Mouse (Mus musculus): ENCODE measurements around the gene Amz2.

The Amz2 gene

DNA sequence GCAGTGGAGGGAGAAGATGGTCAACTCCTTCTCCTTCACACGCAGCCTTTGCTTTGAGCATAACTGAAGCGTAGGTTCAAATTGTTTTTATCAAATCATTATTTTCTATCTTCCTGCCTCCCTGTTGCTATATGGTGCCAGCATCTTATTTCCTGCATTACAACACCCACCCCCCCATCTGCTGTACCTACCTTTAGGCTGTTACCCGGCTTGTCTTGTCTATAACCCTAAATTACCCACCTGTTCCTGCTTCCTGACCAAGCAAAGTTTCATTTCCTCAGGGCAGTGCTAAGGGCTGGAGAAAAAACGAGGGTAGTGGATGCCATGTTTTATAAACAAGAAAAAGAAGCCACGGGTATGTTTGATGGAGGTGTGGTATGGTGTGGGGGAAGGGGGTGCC lies 4.5 kb upstream of the Amz2 start:
- no peak for DNase-seq (ENCODE audit: low read depth, low spot score)

DNA sequence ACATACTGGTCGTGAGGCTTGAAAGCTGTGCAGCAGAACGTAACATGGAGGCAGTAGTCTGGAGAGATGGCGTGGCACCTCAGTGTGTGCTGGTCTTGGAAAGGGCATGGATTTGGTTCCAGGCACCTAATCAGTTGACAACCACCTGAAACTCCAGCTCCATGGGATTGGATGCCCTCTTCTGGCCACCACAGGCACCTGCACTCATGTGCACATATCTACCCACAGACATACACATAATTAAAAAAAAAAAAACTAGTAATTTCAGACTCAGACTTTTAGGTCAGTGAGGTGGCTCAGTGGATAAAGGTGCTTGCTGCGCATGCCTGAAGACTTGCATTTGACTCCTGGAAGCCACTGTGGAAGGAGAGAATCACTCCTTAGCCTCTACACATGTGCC lies 3.5 kb upstream of the Amz2 start:
- DNase-seq (ENCODE audit: low read depth, low spot score), result no peak

DNA sequence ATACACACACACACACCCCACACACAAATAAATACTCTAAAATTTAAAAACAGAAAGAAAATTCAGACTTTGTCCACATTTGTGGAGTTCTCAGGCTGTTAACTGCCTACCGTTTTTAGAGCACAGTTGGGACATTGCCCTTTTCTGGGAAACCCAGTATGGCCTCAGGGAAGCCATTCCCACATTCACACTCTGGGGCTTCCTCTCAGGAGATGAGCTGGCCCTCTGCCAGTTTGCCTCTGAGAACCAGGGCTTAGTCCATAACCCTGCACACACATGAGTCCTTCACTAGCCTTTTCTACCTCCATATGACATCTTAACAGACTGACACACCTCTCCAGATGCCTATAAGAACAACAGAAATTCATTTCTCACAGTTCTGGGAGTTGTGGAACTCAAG lies 2.5 kb upstream of the Amz2 start:
- DNase-seq (ENCODE audit: low read depth, low spot score), result no peak

DNA sequence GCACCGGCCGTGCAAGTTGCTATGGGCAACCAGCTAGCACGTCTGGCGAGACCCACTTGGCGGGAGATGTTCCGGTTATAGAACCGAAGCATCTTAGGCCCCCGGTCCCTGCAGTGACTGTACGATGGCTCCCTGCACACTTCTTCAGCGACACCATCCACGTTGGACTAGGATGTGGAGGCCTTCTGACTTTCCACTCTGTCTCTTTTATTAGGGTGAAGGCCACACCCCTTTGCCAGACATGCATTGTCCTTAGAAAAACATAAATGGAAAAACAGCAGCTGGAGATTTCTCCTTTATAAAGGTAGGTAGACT lies 483 bp downstream of the Amz2 start:
- no peak for DNase-seq (ENCODE audit: low read depth, low spot score)

DNA sequence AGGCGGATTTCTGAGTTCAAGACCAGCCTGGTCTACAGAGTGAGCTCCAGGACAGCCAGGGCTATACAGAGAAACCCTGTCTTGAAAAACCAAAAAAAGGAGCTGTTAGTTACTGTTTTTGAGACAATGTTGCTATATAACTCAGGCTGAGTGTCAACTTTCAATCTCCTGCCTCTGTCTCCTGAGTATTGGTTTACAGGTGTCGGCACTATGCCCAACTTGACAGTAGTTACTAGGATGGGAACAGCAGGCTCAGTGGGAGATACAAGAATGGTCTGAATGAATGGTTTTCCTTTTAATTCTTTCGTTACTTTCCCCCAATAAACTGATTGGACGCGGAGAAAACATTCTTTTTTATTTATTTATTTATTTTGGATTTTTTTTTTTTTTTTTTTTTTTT lies 1.6 kb downstream of the Amz2 start:
- DNase-seq (ENCODE audit: low read depth, low spot score), result no peak

DNA sequence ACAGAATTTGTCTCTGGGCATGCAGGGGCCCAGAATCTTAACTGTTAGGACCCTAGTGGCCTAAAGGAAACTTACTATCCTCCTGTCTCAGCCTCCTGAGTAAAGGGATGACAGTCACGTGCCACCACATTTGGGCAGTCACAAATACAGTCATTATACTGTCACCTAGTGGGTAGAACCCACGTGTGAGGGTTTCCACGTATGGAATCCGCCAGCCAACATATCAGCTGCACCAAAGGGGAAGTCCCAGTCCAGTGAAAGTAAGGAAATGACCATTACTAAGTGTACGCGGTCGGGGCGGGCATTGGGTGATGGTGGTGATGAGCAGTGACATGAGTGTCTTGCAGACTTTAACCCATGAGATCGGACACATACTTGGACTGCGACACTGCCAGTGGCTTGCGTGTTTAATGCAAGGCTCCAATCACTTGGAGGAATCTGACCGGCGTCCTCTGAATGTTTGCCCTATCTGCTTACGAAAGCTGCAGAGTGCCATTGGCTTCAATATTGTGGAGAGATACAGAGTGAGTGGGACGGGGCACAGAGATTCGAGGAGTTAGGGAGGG lies 8.6 kb downstream of the Amz2 start:
- DNase-seq (ENCODE audit: low read depth, low spot score), result no peak

DNA sequence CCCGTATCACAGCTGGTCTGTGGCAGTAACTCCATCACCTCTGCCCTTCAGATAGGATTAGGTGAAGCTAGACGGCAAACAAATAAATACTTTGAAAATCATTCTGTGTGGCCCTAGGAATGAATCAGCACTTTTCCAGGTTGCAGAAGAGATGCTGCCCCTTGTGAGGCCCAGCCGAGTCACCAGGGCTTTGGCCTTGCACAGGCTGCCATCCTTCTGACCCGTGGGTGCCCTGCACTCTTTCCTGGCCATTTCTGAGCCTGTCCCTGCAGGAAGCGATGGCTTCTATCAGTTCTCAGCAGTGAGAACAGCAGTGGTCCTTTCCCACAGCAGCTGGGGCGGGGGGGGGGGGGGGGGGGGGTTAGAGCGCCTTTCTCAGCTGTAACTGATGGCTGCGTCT lies 11.1 kb downstream of the Amz2 start:
- no peak for DNase-seq (ENCODE audit: low read depth, low spot score)

DNA sequence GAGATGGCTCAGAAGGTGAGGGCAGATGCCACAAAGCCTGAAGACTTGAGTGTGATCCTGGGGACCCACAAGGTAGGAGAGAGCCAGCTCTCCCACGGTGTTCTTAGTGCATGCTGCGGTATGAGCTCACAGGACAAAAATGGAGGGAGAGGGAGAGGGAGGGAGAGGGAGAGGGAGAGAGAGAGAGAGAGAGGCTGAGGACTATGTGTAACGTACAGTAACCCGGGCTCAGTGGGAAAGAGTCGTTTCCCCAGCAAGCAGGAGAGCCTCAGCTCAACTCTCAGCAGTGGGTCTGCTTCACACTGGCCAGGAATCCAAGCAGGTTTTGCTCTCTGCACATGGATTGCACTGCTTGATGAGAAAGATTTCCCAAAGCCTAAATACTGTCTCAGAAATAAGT lies 13.5 kb downstream of the Amz2 start:
- DNase-seq (ENCODE audit: low read depth, low spot score), result no peak

DNA sequence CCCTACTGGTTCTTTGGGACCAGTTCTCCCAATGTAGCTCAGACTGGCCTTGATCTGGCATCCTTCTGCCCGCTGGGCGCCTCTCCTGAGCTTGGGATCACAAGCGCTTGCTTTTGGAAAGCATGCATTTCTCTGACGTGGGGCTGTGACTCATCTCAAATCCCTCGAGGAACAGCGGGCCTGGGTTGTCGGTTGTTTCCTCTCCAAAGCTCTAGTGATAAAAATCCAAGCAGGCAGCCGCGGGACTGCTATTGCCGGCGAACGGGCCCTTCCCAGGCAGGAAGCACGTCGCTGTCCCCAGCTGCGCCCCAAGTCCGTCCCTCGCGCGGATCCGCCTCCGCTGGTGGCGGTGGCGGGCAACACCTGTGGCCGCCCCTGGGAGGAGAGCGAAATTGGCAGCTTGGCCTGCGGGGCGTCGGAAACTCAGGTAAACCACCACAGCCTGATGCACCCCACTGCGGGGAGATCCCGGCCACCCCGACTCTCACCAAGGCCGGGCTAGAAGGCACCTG lies 14.1 kb downstream of the Amz2 start:
- DNase-seq (ENCODE audit: low read depth, low spot score), result no peak

DNA sequence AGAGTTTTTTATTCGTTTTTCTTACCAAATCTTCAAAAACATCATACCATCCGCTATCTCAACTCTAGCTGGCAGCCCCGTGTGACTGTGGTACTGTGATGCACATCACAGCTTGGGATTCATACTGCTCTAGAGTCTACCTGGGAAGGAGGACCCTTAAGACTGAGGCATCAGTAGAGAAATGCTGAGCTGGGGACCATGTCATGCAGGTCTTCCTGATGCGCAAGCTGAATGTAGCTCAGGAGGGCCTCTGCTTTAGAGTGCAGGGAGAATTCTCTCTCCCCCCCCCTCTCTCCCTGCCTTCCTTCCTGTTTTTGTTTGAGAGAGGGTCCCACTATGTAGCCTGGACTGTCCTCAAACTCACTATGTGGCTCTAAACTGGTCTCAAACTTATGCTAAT lies 14.9 kb downstream of the Amz2 start:
- no peak for DNase-seq (ENCODE audit: low read depth, low spot score)

DNA sequence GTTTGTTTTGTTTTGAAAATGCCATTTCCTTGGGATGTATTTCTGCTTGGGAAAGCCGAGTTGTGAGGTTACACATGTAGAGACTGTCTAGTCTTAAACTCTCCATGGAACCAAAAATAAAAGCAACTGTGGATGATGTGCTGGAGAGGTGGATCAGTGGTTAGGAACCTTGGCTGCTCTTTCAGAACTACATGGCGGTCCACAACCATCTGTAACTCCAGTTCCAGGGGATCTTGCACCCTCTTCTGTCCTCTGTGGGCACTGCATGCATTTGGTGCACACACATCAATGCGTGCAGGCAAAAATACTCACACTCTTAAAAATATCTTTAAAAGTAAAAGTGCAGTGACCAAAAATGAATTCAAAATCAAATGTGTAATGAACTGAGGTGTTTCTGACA lies 15.4 kb downstream of the Amz2 start:
- no peak for DNase-seq (ENCODE audit: low read depth, low spot score)

DNA sequence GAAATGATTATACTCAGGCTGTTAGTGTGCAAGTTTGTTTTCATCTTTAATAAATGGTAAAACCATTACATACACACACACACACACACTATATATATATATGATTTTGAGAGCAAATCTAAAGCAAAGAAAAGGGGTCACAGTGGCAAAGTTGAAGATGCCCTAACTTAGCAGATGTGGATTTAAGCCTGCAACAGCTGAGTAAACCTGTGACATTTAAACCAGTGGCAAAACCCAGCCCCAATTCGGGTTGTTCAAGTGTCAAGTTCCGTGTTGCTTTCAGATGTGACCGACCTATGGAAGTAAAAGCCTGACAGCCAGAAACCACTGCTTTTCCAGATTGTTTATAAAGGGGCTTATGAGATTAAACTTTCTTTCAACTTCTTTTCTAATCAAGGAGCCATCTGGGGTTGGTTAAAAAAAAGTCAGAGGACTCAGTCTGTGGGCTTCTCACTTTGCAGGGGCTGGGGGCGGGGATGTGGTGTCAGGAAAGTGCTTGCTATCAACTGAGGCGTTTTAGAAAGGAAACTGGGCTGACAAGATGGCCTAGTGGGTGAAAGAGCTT lies 16.5 kb downstream of the Amz2 start:
- no peak for DNase-seq (ENCODE audit: low read depth, low spot score)

DNA sequence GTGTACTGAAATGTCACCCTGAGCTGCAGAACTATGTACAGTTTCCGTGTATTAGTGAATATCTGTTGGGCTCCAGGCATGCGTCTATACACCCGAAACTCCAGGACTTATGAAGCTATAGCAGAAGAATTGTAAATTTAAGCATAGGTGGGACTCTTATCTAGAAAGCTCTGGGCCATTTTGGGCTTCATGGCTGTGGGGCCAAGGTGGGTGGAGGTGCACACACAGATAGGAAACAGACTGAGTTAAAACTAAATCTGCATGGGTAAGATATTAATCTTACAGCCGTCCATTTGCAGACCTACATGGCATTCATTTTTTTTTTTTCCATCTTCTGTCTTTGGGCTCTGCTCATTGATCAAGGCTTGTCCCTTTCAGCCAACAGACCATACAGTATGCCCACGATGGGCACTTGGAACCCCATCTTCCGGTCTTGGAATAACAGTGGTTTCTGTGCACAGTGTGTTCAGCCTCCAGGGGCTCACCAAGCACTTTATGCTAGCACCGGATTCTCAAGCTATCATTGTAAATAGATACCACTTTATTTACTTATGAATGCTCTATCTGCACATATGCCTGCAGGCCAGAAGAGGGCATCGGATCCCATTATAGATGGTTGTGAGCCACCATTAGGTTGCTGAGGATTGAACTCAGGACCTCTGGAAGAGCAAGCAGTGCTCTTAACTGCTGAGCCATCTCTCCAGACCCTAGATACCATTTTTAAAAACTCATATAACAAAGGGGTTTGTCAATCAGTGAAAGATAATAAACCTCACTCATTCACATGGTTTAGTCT lies 17.9 kb downstream of the Amz2 start:
- no peak for DNase-seq (ENCODE audit: low read depth, low spot score)

DNA sequence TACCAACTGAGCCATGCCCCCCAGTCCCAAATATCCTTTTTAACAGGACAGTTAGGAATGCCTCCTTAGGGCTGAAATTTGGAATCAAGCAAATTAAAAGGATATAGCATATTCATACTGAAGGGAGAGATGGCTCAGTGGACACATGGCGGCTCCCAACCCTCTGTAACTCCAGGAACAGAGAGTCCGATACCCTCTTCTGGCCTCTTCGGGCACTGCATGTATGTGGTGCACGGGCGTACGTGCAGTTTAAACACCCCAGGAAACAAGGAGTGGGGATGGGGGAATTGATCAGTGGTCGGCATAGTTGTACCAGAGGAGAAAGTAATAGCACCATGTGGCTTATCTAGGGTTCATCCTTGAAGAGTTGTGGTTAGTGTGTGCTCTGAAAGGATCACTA lies 18.9 kb downstream of the Amz2 start:
- DNase-seq (ENCODE audit: low read depth, low spot score), result no peak

DNA sequence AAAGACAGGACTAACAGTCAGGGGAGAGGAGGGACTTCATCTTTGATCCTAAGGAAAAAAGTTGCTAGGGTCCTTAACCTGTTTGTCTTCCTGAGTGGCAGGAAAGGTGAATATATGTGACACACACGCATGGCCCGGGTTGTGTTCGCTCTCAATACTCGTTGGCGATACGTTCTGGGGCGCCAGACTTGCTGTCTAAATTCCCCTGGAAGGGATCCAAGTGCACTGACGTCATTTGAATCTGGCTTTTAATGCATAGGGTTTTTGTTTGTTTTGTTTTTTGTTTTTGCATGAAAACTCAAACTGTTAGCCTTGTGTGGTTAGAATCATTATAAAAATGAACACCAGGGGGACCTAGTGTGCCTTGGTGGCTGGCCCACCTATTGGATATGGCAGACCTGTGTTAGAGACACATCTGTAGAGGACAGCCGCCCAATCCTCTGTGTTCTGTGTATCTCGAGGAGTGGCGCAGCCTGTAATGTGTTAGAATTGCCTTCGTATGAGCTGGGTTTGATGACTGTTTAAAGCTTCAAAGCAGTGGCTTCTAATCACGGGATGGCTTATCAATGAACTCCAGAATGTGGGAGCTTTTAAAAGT lies 19.8 kb downstream of the Amz2 start:
- DNase-seq (ENCODE audit: low read depth, low spot score), result peak; percentile 34

DNA sequence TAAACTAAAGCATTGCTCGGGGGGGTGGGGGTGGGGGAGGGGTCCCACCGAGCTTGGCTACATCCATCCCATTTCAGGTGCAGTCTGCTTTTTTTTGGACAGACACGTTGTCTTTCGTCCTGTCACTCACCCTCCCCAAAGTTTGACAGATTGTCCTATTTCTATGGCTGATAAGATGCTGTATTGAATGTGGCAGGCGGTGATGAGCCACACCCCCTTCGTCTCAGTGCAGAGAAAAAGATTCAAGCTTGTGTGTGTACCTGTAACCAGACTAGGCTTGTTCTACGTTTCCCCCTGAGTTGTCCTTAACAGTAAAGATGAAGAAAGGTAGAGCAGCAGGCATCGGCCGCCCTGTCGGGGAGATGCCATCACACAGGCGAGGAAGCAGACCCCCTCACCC lies 25.4 kb downstream of the Amz2 start:
- no peak for DNase-seq (ENCODE audit: low read depth, low spot score)

DNA sequence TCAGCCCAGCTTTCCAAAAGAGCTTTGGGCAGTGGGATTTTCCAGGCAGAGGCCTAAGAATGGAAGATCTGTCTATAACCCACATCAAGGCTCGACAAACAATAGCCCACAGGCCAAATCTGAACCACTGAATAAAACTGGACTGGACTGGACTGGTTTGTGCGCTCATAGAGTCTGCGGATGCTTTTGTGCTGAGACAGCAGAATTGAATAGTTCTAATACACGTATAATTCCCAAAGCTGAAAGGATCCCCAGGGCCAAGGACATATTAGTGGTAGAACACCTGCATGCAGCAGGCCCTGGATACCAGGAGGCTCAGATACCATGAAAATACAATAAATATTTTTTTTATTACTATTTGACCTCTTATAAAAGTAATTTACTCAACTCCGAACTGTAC lies 30.5 kb downstream of the Amz2 start:
- DNase-seq (ENCODE audit: low read depth, low spot score), result no peak

DNA sequence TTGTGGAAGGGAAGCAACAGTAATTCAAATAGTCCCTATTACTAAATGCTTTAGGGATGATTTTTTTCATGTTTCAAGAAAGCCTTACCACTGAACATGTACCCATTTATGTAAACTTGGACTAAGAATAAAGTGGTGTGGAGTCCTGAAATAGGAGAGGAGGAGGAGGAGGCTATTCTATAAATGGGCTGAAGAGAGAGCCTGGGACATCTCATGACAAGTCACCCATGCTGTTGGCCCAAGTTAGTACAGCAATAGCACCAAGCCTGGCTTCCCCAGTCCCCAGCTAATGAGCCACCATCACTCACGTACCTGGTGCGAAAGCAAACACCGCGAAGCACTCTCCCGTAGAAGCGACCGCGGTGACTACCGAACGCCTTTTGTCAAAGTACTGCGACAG lies 32.4 kb downstream of the Amz2 start:
- DNase-seq (ENCODE audit: low read depth, low spot score), result no peak

DNA sequence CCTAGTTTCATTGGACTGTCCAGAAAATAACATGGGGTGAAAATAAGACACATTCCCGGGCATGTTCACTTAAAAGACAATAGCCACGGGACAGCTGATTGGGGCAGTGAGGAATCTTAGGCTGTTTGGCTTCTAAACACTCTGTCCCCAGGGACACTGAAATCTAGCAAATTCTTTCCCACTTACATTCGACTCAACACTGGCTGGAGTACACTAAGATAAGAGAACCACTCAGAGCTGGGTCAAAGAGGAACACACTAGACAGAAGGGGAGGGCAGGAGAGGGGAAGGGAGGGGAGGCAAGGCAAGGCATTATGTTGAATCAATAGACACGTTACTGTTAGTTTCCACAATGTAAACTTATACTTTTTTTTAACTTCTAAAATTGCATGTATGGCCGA lies 34.8 kb downstream of the Amz2 start:
- no peak for DNase-seq (ENCODE audit: low read depth, low spot score)

DNA sequence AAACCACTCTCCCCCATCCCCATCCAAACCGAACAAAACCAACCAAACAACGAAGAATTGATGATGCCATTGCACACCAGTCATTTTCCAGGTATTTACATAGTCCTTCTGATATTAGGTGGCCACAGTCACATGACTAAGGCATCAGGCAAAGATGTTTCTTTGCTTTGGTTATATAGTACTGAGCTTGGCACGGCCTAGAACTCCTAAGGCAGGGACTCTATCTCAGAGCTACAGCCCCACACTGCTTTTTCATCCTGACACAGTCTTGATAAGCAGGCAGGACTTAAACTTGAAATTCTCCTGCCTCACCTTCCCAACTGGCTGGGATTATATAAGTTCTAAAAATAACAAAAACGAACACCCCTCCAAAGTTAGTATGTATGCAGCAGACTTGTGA lies 39.3 kb downstream of the Amz2 start:
- no peak for DNase-seq (ENCODE audit: low read depth, low spot score)

DNA sequence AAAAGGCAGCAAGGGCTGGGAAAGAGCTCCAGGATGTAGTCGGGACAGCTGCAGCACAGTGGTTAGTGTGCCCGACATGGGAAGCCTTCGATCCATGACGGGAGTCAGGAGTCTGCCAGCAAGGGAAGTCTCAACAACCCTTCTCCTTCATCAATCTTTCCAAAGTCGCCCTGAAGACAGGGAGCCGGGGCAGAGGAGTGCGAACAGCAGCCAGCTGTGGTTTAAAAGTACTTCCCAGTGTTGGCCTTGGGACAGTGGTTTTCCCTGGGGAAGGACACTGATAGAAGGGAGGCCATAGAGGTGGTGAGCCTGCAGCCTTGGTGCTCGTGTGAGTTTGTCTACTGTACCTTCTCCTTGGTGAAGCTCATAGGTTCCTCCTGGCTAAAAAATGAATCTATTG lies 41.2 kb downstream of the Amz2 start:
- DNase-seq (ENCODE audit: low read depth, low spot score), result no peak

DNA sequence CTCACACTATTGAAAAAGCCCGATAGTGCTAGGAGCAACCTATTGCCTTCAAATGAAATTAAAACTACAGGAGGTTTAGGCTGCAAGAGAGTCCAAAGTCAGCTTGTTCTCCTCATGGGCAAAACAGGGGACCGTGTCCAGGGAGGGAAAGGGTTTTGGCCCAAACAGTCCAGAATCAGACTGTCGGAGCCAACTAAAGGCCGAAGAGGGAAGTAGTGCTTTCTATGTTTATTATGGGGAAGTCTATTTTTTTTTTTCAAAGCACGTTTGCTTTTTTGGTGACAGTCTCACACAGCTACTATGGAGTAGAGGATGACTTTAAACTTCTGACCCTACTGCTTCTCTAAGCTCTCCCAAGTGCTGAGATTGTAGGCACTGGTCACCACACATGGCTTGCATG lies 42.4 kb downstream of the Amz2 start:
- no peak for DNase-seq (ENCODE audit: low read depth, low spot score)

DNA sequence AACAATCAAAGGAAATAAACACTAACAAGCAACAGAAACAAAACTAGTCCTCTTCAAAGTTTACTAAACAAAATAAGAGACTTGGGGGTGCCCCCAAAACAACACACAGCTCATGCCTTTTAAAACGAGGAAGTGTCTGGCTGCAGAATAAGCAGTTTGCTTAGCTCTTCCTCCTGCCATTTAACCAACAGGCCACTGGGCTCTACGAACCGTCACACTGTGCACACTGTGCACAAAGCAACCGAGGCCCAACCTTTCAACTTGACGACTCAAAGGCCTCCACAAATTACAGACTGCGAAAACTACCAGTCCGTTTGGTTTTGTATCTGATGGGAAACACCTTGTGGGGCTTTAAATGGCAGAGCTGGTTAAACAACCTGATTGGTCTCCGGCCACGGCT lies 44.4 kb downstream of the Amz2 start:
- no peak for DNase-seq (ENCODE audit: low read depth, low spot score)

All from WW6 (cell line).